Mouse (Mus musculus) hindbrain, embryonic 10.5 days (tissue): ENCODE measurements around the gene Ap1ar. TPM values are rescaled to one million over a fixed set of nuclear protein-coding genes. Genes with fewer than 3 reads are reported as not detected.

Experiments used
- DNase-seq: peaks from one replicate; pipeline ENCODE4 v3.0.0-alpha.2; 2017; ENCODE audit warnings: low spot score
- H3K27ac ChIP-seq: fragments of 300-500 bp; sonication (generic); 2 replicates; pipeline ENCODE4 v1.5.1; 2016; ENCODE audit warnings: mild to moderate bottlenecking, moderate library complexity
- H3K27me3 ChIP-seq: fragments of 300-500 bp; sonication (generic); 2 replicates; pipeline ENCODE4 v1.6.1; 2016; ENCODE audit warnings: mild to moderate bottlenecking; ENCODE audit not compliant: poor library complexity, insufficient read depth, severe bottlenecking
- H3K36me3 ChIP-seq: fragments of 300-500 bp; sonication (generic); 2 replicates; pipeline ENCODE4 v1.6.1; 2016; ENCODE audit warnings: mild to moderate bottlenecking, moderate library complexity
- H3K4me1 ChIP-seq: fragments of 300-500 bp; sonication (generic); replicated peaks from 2 replicates; pipeline ENCODE4 v1.6.1; 2016; ENCODE audit warnings: mild to moderate bottlenecking
- H3K4me3 ChIP-seq: fragments of 300-500 bp; sonication (generic); 2 replicates; pipeline ENCODE4 v1.5.1; 2016; ENCODE audit warnings: mild to moderate bottlenecking, moderate library complexity
- H3K9me3 ChIP-seq: fragments of 300-500 bp; sonication (generic); 2 replicates; pipeline ENCODE4 v1.6.1; 2016; ENCODE audit warnings: mild to moderate bottlenecking, moderate library complexity
- WGBS: fragments of 180-500 bp; shearing (Covaris S2); methylation state at CpG from one replicate; pipeline ENCODE4 v1.1.7; 2016; 5-methylcytosine and 5-hydroxymethylcytosine counted together
- polyA plus RNA-seq: library from polyadenylated mRNA; unstranded; fragments of >200 nt; fragmentation: Nextera tagmentation; extraction: Ambion mirVana; gene quantifications from 2 replicates; pipeline ENCODE4 v1.2.1, GENCODE M21; 2016

Gene Ap1ar
- polyA plus RNA-seq, 1 experiment from 2014 or later: 56.0 TPM

DNA sequence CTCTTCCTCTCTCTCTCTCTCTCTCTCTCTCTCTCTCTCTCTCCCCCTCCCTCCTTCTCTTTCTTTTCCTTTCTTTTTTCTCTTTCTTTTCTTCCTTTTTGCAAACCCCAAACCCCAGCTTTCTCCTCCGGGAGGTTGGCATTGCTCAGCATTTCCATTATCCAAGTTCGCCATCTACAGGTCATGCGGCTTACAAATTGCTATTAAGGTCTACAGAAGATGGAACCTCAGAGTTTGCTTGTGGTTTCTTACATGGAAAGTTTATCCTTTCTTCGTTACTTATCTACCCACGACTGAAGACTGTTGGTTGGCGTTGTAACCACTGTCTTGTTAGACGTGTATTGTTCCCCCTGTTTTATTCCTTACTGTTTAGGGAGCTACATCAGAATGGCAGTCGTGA is 78.1 kb downstream of the Ap1ar start:
- WGBS: 22% methylated on average over 8 of the region's 8 CpGs
- H3K27ac ChIP-seq: peak overlapping the region; percentile 72; the same call in 1 of the 2 replicates
- peak; percentile 34 for DNase-seq

DNA sequence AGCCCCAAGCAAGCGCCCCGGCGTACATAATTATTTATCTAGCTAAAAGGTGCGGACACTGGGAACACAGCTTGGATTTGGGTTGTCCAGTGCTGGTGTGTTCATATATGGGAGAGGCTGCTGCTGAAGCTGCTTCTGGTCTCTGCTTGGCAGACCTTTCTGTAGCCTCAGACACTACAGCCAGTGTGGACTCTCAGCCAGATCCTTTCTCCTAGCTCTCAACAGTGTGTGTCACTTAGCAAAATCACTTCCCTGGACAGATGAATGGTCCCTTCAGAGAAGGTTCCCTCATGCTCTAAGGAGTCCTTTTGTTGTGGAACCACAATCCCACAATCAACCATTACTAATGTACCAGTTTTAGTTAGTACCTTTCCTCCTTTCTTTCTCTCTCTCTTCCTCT is 78.5 kb downstream of the Ap1ar start:
- Histone ChIP-seq H3K36me3 (no peaks in the 10 kb centered on the region), H3K27ac (peak overlapping the region; percentile 72), H3K27me3 (peaks cover 91% of the 10 kb centered on the region), H3K9me3 (no peaks in the 10 kb centered on the region), H3K4me1 (peaks cover 13% of the 10 kb centered on the region), H3K4me3 (no peak overlapping the region)
- WGBS: 54% methylated on average over 4 of the region's 4 CpGs
- no peak for DNase-seq

More for the DNA sequence above, 78.1 kb downstream of the Ap1ar start:
- peaks cover 90% of the 10 kb centered on the region for H3K27me3 ChIP-seq
- no peak overlapping the region for H3K4me3 ChIP-seq
- no peaks in the 10 kb centered on the region for H3K36me3 ChIP-seq
- peaks cover 13% of the 10 kb centered on the region for H3K4me1 ChIP-seq
- no peaks in the 10 kb centered on the region for H3K9me3 ChIP-seq

GRCm38 (mm10) chr3:127757886-127758301 is 79.4 kb downstream of the Ap1ar start:
- Histone ChIP-seq H3K36me3 (no peaks in the 10 kb centered on the region), H3K27me3 (peaks cover 97% of the 10 kb centered on the region), H3K4me3 (no peak overlapping the region), H3K4me1 (peaks cover 13% of the 10 kb centered on the region), H3K27ac (peak overlapping the region; percentile 50), H3K9me3 (no peaks in the 10 kb centered on the region)
- no peak for DNase-seq

Other genes with a start within 250 kb of the Ap1ar start
- 19.9 and 50.0 TPM in 2 replicates for gene Neurog2, start 204.4 kb downstream of the Ap1ar start, polyA plus RNA-seq
- 1.1 and 1.4 TPM in 2 replicates for gene Alpk1, start 57.0 kb downstream of the Ap1ar start, polyA plus RNA-seq
- 2.0 and 2.3 TPM in 2 replicates for gene Tifa, start 47.7 kb downstream of the Ap1ar start, polyA plus RNA-seq
- gene Fam241a, start 58.8 kb upstream of the Ap1ar start, polyA plus RNA-seq: 4.6 and 7.1 TPM in 2 replicates